Mouse (Mus musculus) layer of hippocampus, postnatal 36 days (tissue): ENCODE results near the gene Ube2g2. TPM values are rescaled to one million over a fixed set of nuclear protein-coding genes. Genes with fewer than 3 reads are reported as not detected.

ENCODE experiments used
- DNase-seq, 2 experiments: peaks; one replicate each; pipeline ENCODE4 v3.0.0; 2022
- total RNA-seq, 2 experiments: library from RNA; stranded (reverse); gene quantifications; 2 replicates each; pipeline ENCODE4 v1.2.3; 2021

The Ube2g2 gene
- total RNA-seq, 2 experiments from 2014 or later, result 83.8 to 95.4 TPM

DNA sequence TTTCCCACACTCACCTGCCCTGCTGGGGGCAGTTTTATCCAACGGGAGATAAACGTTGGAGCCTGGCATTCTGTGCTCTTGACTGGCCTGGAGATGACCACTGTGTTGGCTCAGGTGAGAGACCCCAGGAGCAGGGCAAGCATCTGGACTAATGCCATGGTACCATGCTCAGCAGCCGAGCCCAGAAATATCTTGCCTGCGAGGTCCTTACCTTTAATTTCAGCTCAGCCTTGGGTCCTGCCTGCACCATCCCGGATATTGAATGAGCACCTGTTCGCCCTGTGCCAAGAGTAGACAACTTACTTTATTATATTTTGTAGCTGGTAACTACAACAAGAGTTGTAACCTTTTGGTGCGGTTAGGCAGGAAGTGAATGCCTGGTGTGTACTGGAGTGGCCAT is 15.2 kb upstream of the Ube2g2 start:
- DNase-seq, result no peak

DNA sequence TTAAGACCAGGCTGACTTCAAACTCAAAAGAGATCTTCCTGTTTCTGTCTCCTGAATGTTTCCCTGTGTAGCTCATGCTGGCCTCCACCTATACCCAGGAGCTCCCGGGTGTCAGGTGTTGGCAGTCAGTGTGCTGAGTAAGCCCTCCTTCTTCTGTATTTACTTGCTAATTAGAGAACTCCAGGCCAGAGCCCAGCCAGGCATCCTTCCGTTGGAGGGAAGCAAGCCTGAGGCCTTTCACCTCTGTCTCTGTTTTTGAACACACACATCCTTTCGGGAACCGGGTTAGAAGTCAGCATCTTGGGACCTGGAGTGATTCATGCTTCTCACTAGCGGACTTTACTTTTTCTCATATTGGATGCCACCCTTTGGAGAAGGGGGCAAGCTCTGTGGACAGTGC is 14.6 kb upstream of the Ube2g2 start:
- no peak for DNase-seq

DNA sequence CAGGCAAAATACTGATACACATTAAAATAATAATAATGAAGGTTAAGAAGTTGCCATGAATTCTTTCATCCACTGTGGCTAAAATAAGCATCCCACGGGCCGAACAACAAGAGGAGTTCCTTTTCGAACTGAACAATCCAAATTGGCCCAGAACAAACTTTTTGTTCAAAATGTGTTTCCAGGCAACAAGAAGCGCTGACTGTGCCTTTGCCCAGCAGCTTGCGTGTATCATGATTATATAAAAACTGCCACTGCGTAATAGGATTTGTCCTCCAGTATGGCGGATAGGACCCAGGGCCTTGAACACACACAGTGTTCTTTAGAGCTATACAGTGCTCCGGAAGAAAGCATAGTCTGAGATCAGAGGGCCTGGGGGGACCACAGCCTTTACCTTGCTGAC is 13.5 kb upstream of the Ube2g2 start:
- DNase-seq, result no peak

GRCm38 (mm10) chr10:77610221-77610961 is 11.7 kb upstream of the Ube2g2 start:
- DNase-seq, result no peak

GRCm38 (mm10) chr10:77613409-77613808 is 8.7 kb upstream of the Ube2g2 start:
- no peak for DNase-seq

- DNase-seq, result no peak
Measured at GRCm38 (mm10) chr10:77615647-77616046, 6.4 kb upstream of the Ube2g2 start.

- DNase-seq, result no peak
Measured at GRCm38 (mm10) chr10:77616166-77616565, 5.9 kb upstream of the Ube2g2 start.

DNA sequence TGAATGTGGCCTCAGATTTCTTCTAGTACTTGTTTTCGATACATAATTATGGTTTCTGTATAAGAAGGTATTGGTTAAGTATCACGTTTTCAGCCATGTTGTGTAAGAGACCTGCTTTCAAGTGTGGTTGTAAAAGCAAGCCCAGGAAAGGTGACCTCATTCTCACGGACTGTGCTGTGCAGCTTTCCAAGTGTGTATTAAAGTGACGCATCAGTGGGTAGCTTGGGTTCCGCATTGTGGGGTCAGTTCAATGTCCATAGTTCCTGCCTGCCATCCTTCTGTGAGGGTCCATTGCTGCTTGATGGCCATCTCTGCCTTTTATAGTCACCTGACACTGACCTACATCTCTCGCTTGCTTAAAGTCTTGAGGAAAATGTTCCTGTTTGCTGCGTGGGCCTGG is 5.1 kb upstream of the Ube2g2 start:
- no peak for DNase-seq

GRCm38 (mm10) chr10:77621546-77621945 is 529 bp upstream of the Ube2g2 start:
- DNase-seq, result no peak

GRCm38 (mm10) chr10:77623069-77623492 is 1.0 kb downstream of the Ube2g2 start:
- peak; percentile 47 to 68 for DNase-seq

GRCm38 (mm10) chr10:77623639-77624400 is 1.7 kb downstream of the Ube2g2 start:
- no peak for DNase-seq

DNA sequence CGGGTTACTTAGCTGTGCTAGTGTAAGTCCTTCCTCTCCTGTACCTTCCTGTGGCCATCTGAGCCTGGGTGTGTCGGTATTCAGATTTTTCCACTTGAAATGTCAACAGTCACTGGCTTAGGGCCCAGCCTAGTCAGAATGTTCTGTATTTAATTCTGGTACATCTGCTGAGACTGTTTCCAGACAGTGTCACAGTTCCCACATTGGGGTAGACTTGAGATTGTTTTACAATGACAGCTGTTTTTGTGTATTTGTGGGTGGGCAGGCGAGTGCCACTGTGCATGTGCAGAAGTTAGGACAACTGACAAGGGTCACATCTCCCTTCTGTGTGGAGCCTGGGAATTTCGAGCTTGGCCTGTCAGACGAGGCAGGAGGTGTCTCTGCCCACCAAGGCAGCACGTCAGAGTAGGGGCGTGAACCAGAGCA is 2.5 kb downstream of the Ube2g2 start:
- DNase-seq, result peak; percentile 48 to 66

- DNase-seq, result no peak
Measured at GRCm38 (mm10) chr10:77626036-77626435, 4.0 kb downstream of the Ube2g2 start.

DNA sequence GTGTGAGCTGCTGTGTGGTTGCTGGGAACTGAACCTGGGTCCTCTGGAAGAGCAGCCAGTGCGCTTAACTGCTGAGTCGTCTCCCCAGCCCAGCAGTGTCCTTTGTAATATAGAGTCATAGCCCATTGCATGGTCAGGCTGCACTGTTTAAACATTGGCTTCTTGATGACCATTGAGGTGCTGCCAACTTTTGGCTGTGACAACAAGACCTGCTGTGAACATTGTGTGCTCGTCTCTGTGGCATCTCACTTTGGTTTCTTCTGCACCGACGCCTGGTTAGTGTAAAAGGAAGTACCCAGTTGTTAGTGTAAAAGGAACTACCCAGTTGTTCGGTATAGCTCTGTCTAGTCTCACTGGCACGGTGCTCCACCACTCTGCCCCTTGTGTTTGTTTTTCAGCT is 4.5 kb downstream of the Ube2g2 start:
- no peak for DNase-seq

GRCm38 (mm10) chr10:77627497-77627896 is 5.4 kb downstream of the Ube2g2 start:
- DNase-seq, result peak; percentile 73 to 81

DNA sequence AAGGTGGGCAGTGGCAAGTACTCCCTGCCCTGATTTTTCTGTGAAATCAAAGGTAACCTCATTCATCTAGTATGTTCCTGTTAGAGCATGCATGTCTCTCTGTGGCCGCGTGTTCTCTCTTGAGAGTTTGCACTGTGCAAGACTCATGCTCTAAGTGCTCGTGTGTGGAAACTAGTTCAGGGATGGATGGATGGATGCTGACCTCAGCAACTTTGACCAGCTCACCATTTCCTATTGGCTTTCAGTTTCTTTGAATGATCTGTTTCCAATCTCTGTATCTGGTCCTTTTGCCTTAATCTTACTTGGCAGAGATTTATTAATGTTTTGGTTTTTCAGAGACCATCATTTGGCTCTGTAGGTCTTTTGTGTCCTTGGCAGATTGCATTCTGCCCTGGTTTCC is 7.1 kb downstream of the Ube2g2 start:
- no peak for DNase-seq

- DNase-seq, result no peak
Measured at GRCm38 (mm10) chr10:77629970-77630369, 7.9 kb downstream of the Ube2g2 start.

- DNase-seq, result no peak
Measured at GRCm38 (mm10) chr10:77634016-77634415, 11.9 kb downstream of the Ube2g2 start.

- DNase-seq, result no peak
Measured at GRCm38 (mm10) chr10:77634452-77635231, 12.6 kb downstream of the Ube2g2 start.

GRCm38 (mm10) chr10:77636234-77636922 is 14.3 kb downstream of the Ube2g2 start:
- DNase-seq, result no peak

DNA sequence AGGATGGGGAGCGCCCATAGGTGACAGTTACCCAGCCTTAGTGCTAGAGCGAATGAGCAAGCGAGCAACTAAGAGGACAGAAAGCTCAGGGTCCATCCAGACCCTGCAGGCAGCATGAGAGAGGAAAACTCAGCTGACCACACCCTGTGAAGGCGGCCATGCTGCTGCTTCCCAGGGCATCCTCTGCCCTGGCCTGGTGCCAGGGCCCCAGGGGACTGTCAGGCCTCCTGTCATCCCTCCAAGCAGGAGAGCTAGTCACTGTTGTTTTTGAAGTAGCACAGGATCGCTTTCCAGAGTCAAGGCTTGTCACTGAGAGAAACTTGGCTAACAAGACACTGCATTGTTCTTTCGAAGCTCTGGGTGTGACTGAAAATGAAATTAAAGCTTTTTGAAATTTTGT is 16.9 kb downstream of the Ube2g2 start:
- no peak for DNase-seq

DNA sequence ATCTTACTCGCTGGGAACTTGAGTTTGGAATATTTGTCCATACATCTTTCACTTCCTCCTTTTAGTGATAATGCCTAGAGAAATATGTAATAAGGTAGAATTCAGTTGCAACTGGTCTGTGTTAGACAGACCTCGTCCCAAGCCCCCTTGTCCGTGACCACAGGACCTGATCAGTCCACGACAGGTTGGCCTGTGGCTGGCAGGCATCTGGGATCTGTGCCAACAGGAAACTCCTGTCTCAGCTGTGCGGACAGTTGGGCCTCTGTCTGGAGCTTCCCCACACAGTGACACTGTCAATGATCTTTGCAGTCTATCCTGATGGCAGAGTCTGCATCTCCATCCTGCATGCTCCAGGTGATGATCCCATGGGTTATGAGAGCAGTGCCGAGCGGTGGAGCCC is 21.1 kb downstream of the Ube2g2 start:
- no peak for DNase-seq

DNA sequence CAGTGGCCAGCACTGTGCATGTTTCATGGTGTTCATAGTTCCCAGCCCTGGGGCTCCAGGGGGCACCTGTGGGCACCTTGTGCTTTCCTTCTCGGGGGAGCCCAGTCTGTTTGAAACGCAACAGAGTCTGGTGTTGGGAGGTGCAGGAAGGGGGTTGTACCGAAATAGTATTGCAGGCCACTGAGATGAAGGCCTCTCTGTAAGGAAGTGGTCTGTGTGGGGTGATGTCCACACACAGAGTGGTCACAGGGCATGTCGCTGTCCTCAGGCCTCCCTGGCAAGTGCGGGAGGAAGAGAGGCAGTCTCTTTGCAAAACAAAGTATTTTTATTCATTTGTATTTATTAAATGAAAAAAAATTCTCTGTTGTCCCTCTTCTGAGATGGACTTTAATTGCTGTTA is 23.5 kb downstream of the Ube2g2 start:
- no peak for DNase-seq
